Mouse (Mus musculus) heart, postnatal 0 days (tissue): ENCODE data around the gene Mutyh. TPM values are rescaled to one million over a fixed set of nuclear protein-coding genes. Genes with fewer than 3 reads are reported as not detected.

Experiments used
- ATAC-seq: fragments of 200-750 bp; cut with Nextera tagmentation; 2 replicates; pipeline ENCODE4 v1.8.0; 2017; ENCODE audit warnings: low read depth, moderate number of reproducible peaks, moderate library complexity; ENCODE audit not compliant: insufficient read depth
- DNase-seq: peaks from one replicate; pipeline ENCODE4 v3.0.0-alpha.2; 2016; ENCODE audit warnings: low spot score
- H3K27ac ChIP-seq: fragments of 300-500 bp; sonication (generic); 2 replicates; pipeline ENCODE4 v1.5.1; 2014; ENCODE audit warnings: low read depth, mild to moderate bottlenecking
- H3K27me3 ChIP-seq: fragments of 300-500 bp; sonication (generic); 2 replicates; pipeline ENCODE4 v1.6.1; 2014; ENCODE audit warnings: low read length, mixed read lengths; ENCODE audit not compliant: control insufficient read depth, insufficient read depth
- H3K36me3 ChIP-seq: fragments of 300-500 bp; sonication (generic); replicated peaks from 2 replicates; pipeline ENCODE4 v1.6.1; 2014; ENCODE audit warnings: low read length, mixed read lengths; ENCODE audit not compliant: control insufficient read depth, insufficient read depth
- H3K4me1 ChIP-seq: fragments of 300-500 bp; sonication (generic); 2 replicates; pipeline ENCODE4 v1.6.1; 2014; ENCODE audit warnings: antibody characterized with exemption; ENCODE audit not compliant: control insufficient read depth, insufficient read depth
- H3K4me2 ChIP-seq: fragments of 300-500 bp; sonication (generic); 2 replicates; pipeline ENCODE4 v1.6.1; 2014; ENCODE audit warnings: low read depth, mild to moderate bottlenecking, low read length, moderate library complexity
- H3K4me3 ChIP-seq: fragments of 300-500 bp; sonication (generic); 2 replicates; pipeline ENCODE4 v1.5.1; 2014; ENCODE audit warnings: low read depth, low read length
- H3K9ac ChIP-seq: fragments of 300-500 bp; sonication (generic); replicated peaks from 2 replicates; pipeline ENCODE4 v1.6.1; 2014; ENCODE audit warnings: low read depth, low read length, mixed read lengths
- H3K9me3 ChIP-seq: fragments of 300-500 bp; sonication (generic); replicated peaks from 2 replicates; pipeline ENCODE4 v1.6.1; 2016; ENCODE audit warnings: low read length; ENCODE audit not compliant: control insufficient read depth
- CTCF ChIP-seq: IDR thresholded peaks from 2 replicates; pipeline ENCODE4 v1.5.1; 2016; ENCODE audit warnings: antibody characterized with exemption, control low read depth, low read depth
- EP300 ChIP-seq: IDR thresholded peaks from 2 replicates; pipeline ENCODE4 v1.6.1; 2016; ENCODE audit warnings: antibody characterized with exemption, low read depth
- WGBS: fragments of 180-500 bp; shearing (Covaris S2); extraction: QIAGEN DNeasy Blood & Tissue Kit; methylation state at CpG from one replicate; pipeline ENCODE4 v1.1.7; 2014; 5-methylcytosine and 5-hydroxymethylcytosine counted together
- polyA plus RNA-seq: library from polyadenylated mRNA; unstranded; fragments of >200 nt; fragmentation: Nextera tagmentation; extraction: Ambion mirVana; gene quantifications from 2 replicates; pipeline ENCODE4 v1.2.1, GENCODE M21; 2015
- total RNA-seq: library from RNA; depleted of rRNA; stranded (reverse); fragments of >200 nt; gene quantifications from 2 replicates; pipeline ENCODE4 v1.2.3, GENCODE M21; 2014; ENCODE audit warnings: low replicate concordance

Gene Mutyh
- total and polyA plus RNA-seq, 2 experiments from 2014 or later = 4.4 to 6.9 TPM

DNA sequence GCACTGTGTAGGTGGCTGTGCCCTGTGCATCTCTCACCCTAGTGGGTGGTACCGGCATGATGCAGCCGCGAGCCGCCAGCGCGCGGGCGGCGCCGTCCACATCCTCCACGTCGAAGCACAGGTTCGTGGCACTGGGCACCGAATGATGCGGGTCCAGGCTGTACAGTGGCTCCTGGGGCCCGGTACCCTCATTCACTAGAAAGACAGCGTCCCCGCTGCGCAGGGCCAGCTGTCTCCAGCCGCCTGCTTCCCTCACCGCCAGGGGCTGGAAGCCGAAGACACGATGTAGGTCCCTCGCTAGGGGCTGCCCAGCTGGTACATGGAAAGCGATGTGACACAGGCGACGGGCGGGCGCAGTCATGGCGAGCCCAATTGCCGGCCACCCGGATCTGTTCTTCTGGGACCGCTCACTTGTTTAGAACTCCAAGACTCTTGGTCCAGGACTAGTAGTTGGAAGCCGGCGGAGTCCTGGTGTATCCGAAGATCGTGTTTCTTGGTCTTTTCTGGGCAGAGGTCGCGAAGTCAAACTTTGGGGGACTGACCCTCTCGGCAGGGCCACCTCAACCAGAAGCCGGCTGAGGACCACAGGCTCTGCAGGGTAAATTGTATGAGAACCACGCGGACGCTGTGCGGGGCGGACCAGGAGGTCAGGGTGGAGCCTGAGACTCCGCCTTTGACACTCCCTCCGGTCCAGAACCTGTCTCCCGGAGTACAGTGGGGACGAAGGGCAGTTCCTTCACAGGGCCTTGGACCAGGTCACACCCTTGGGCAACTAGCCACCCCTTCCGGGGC is 13.6 kb downstream of the Mutyh start:
- Histone ChIP-seq H3K9ac (peak overlapping the region; percentile 54), H3K27me3 (peaks cover 13% of the 10 kb centered on the region), H3K27ac (peak overlapping the region; percentile 30; the same call in 1 of the 2 replicates), H3K4me3 (peak overlapping the region; percentile 59), H3K4me1 (peaks cover 14% of the 10 kb centered on the region; the same call in 1 of the 2 replicates), H3K9me3 (no peaks in the 10 kb centered on the region), H3K4me2 (peak overlapping the region; percentile 92), H3K36me3 (peaks cover 20% of the 10 kb centered on the region; the same call in 1 of the 2 replicates)
- under 1% methylated on average over 51 of the region's 51 CpGs for WGBS
- ATAC-seq = peak; percentile 79
- peak; percentile 79 for DNase-seq
- TF ChIP-seq EP300 = no peak
- TF ChIP-seq CTCF = peak; percentile 27

DNA sequence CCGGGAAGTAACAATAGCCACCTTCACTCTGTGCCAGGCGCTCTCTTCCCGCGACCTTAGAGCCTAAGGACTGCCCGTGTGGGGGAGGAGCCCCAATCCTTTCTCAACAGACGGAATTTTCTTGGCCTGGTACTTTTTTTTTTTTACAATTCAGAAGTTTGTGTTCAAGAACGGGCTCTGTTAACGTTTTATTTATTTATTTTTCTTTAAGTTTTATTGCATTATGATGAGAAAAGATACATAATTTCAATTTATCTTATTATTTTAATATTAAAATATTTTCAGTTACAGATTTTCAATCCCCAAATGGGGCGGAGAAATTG is 14.1 kb downstream of the Mutyh start, which contains the start of gene Hpdl:
Hpdl (minus strand) TSS at position 14 of the 323 bp plus-strand sequence.
- ATAC-seq = no peak
- Histone ChIP-seq H3K4me3 (peak within 1 kb of the TSS; percentile 59), H3K27ac (peak within 1 kb of the TSS; percentile 30; the same call in 1 of the 2 replicates), H3K36me3 (peaks cover 14% of the 10 kb centered on the region; the same call in 1 of the 2 replicates), H3K4me1 (peaks cover 14% of the 10 kb centered on the region; the same call in 1 of the 2 replicates), H3K4me2 (peak within 1 kb of the TSS; percentile 92), H3K27me3 (peaks cover 13% of the 10 kb centered on the region), H3K9me3 (no peaks in the 10 kb centered on the region), H3K9ac (peak within 1 kb of the TSS; percentile 54)
- TF ChIP-seq CTCF = no peak
- DNase-seq = no peak
- 12% methylated on average over 9 of the region's 9 CpGs for WGBS

DNA sequence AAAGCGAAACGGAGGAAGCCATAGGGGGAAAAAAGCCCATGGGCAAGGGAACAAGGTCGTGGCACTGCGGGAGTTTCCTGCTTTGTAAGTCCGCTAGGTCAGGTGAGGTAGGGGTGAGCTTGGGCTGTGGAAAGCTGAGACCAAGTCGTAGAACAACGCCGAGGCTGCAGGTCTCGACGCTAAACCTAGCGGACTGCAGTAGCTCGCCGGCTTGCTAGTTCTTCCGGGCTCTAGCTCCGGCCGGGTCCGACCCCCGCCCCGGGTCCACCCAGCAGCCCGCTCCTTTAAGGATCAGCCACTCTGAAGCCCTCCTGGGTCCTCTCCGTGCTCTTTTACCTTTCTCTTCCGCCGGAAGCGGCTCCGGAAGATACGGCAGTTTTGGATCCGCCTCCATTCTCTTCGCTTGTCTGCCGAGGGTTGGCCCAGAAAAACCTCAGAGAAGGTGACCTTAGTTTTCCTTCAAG is 17.1 kb downstream of the Mutyh start:
- ATAC-seq = peak; percentile 80
- peaks cover 13% of the 10 kb centered on the region for H3K27me3 ChIP-seq
- H3K27ac ChIP-seq = peak overlapping the region; percentile 92
- under 1% methylated on average over 29 of the region's 29 CpGs for WGBS
- peak; percentile 81 for DNase-seq
- no peaks in the 10 kb centered on the region for H3K36me3 ChIP-seq
- peak overlapping the region; percentile 62 for H3K4me2 ChIP-seq
- H3K4me3 ChIP-seq = peak overlapping the region; percentile 62
- H3K9me3 ChIP-seq = no peaks in the 10 kb centered on the region
- H3K9ac ChIP-seq = peak overlapping the region; percentile 61
- peaks cover 14% of the 10 kb centered on the region; the same call in 1 of the 2 replicates for H3K4me1 ChIP-seq
- no peak for TF ChIP-seq CTCF
- no peak for TF ChIP-seq EP300

DNA sequence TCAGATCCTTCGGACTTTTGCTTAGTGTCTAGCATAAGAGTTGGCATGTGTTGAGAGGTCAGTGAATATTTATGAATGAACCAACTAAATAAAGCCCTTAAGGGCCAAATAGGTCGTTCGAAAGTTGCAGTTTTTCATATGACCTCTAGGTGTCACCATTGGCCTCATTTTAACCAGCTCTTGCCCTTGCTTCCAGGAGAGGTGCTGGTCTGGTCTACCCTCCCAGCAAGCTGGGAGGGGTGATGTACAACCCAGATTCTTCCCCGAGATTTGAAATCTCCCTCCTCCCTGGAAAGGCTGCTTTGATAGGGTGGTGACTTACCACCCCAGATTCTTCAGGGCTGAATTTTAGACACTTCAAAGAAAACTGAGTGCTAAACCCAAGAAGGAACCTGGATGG is 20.3 kb downstream of the Mutyh start:
- 0 out of 2 replicates have a peak, but pooled peaks cover 8% of the 10 kb centered on the region for H3K4me1 ChIP-seq
- no peak overlapping the region for H3K9ac ChIP-seq
- no peaks in the 10 kb centered on the region for H3K27me3 ChIP-seq
- TF ChIP-seq CTCF = peak; percentile 76
- no peak for TF ChIP-seq EP300
- no peaks in the 10 kb centered on the region for H3K9me3 ChIP-seq
- H3K36me3 ChIP-seq = no peaks in the 10 kb centered on the region
- no peak overlapping the region for H3K4me3 ChIP-seq
- H3K27ac ChIP-seq = no peak overlapping the region
- under 1% methylated on average over 4 of the region's 4 CpGs for WGBS
- no peak overlapping the region for H3K4me2 ChIP-seq
- peak; percentile 80 for DNase-seq
- peak; percentile 47 for ATAC-seq

DNA sequence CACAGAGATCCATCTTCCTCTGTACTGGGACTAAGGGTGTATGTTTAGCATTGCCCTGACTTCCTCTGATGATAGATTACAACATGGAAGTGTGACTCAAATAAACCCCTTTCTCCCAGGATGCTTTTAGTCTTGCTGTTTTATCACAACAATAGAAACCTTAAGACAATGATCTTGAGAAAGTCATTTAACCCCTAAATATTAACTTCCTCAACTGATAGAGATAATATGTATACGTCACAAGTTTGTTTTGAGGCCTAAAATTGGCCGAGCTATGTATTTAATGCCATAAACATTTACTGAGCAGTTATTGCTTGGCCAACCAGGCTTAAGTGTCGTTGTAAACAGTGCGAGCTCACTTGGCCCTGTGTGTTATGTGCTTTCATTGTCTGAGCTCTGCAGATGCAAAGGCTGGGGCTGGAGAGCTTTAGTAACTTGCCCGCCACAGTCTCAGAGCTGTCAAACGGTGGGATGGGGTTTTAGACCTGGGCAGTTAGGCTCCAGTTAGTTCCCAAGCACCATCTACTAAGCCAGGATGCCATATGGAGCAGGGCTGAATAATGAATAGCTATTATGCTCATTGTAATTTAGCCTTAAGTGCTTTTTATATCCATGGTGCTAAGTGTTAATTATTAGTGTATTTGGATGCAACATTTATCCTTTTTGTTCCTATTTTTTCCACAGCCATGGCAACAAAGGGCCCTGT is 22.0 kb downstream of the Mutyh start:
- Histone ChIP-seq H3K4me1 (0 out of 2 replicates have a peak, but pooled peaks cover 8% of the 10 kb centered on the region), H3K27ac (no peak overlapping the region), H3K9ac (no peak overlapping the region), H3K27me3 (no peaks in the 10 kb centered on the region), H3K4me2 (no peak overlapping the region), H3K36me3 (no peaks in the 10 kb centered on the region), H3K9me3 (no peaks in the 10 kb centered on the region), H3K4me3 (no peak overlapping the region)
- TF ChIP-seq EP300 = no peak
- TF ChIP-seq CTCF = no peak
- ATAC-seq = no peak
- WGBS = 70% methylated on average over 6 of the region's 6 CpGs
- no peak for DNase-seq
